Mouse (Mus musculus) lung, postnatal 25 days (tissue): ENCODE data around the gene Rexo2.
"Not testable (repeated sequence)": the region's sequence is repeated elsewhere in the genome, so short reads cannot be mapped to it uniquely, and the experiment has no call there.

Source experiments
- DNase-seq: peaks from one replicate; pipeline ENCODE4 v3.0.0; 2022; ENCODE audit warnings: low spot score

Gene Rexo2

GRCm38 (mm10) chr9:48472441-48473025 lies 7.9 kb downstream of the Rexo2 start:
- peak; percentile 10 for DNase-seq

DNA sequence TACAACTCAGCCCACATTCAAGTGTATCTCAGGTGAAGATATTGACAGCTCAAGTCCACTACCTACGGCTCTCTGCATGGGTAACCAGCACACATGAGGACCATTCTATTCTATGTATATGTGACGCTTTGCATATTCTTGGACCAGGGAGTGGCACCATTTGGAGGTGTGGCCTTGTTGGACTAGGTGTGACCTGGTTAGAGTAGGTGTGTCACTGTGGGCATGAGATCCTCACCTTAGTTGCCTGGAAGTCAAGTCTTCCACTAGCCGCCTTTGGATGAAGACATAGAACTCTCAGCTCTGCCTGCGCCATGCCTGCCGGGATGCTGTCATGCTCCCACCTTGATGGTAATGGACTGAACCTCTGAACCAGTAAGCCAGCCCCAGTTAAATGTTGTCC lies 13.0 kb downstream of the Rexo2 start:
- DNase-seq, result not testable (repeated sequence)

DNA sequence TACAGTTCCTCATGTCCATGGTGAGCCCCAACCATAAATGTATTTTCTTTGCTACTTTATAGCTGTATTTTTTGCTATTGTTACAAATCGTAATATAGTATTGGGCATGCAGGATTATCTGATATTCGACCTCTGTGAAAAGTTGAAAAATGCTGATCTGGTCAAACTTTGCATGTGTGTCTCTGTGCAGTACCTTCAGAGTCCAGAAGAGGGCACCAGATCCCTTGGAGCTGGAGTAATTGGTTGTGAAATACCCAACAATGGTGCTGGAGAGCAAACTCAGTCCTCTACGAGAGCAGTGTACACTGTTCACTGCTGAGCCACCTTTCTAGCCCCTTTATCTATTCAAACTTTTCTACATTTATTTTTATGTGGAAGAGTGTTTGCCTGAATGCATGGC lies 13.6 kb downstream of the Rexo2 start:
- peak; percentile 73 for DNase-seq

DNA sequence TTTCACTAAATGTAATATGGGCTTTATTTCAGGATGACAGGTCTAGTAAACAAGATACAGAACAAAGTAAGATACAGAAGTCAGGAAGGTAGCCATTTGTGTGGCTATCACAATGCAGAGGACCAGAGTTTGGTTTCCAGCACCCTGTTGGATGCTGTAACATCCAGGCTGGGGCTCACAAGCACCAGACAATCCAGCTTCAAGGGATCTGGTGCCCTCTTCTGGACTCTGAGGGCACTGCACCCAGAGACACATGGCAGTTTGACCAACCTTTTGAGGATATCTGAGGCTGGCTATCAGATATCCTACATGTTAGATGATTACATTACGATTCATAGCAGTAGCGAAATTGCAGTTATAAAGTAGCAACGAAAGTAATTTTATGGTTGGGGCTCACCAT lies 14.8 kb downstream of the Rexo2 start:
- DNase-seq, result no peak

- DNase-seq, result no peak
Observed at GRCm38 (mm10) chr9:48461545-48461944, 18.9 kb downstream of the Rexo2 start.

GRCm38 (mm10) chr9:48460720-48461119 lies 19.7 kb downstream of the Rexo2 start:
- no peak for DNase-seq

- DNase-seq, result no peak
Observed at GRCm38 (mm10) chr9:48459391-48459790, 21.0 kb downstream of the Rexo2 start.

- no peak for DNase-seq
Observed at GRCm38 (mm10) chr9:48458879-48459278, 21.5 kb downstream of the Rexo2 start.

DNA sequence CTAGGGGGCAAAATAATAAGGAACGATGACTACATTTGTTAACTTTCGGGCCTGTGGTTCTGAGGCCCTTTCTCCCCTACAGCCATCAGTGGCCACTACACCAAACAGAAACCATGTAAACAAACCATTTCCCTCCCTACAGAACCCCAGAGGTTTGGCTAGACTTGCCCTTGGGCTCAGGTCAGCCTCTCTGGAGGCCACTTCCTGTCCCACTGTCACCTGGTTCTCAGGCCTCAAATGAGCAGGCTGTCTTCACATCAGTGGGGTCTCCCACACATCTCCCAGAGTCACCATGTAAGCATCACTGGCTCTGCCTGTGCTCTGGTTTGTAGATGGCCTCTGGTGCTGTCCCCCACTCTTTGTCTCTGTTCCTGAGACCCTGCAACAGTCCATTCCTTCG lies 24.5 kb downstream of the Rexo2 start:
- no peak for DNase-seq

- DNase-seq, result no peak
Observed at GRCm38 (mm10) chr9:48450066-48450465, 30.4 kb downstream of the Rexo2 start.

DNA sequence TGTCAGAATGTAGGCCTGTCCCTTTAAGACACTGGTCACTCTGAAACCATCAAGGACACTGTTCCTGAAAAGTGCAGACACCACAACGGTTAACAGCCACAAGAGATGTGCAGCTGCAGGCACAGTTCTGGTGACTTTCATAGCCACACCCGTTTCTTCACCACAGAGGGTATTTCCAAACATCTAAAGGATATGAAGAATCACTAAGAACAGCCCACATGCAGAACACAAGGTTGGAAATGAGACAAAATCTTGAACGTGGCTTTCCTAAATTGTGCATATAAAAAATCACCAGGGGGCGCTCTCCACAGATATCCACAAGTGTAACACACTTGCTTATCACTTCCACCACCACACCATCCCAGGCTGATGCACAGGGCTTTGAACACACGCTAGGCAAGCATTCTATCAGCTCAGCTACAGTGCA lies 32.6 kb downstream of the Rexo2 start:
- DNase-seq, result peak; percentile 26

GRCm38 (mm10) chr9:48444821-48445220 lies 35.6 kb downstream of the Rexo2 start:
- DNase-seq, result no peak

- DNase-seq, result no peak
Observed at GRCm38 (mm10) chr9:48443873-48444272, 36.5 kb downstream of the Rexo2 start.

DNA sequence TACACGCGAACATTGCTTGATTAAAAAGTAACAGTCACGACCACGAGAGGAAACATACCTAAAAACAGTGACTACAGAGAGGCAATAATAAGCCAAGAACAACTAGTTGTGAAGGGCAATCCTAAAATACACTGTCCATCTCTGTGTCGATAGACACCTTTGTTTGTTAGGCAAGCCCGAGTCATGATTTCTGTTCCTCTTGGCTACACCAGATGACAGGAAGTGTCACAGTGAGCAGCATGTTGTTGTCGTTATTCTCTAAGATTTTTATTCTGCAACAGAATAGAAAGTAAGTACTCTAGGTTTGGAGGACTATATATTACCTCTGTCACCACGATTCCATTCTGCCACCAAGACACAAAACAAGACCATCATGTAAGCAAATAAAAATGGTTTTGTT lies 48.0 kb downstream of the Rexo2 start:
- no peak for DNase-seq

DNA sequence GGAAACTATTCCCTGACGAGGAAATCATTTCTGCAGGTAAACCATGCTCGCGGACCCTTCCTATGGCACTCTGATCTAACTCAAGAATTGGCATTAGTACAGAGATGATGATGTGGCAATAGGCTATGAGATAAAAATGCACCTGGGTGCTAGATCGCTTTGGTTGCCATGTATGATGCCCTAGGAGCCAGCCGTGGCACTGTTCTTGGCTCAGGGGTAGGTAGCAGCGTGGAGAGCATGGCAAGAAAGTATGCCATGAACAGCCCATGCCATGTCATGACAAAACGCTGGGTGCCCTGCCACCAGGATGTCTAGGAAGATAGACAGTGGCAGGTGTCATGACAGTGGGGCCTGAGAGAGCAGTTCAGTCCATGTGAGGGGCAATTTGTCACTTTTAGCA lies 53.2 kb downstream of the Rexo2 start:
- DNase-seq, result no peak

DNA sequence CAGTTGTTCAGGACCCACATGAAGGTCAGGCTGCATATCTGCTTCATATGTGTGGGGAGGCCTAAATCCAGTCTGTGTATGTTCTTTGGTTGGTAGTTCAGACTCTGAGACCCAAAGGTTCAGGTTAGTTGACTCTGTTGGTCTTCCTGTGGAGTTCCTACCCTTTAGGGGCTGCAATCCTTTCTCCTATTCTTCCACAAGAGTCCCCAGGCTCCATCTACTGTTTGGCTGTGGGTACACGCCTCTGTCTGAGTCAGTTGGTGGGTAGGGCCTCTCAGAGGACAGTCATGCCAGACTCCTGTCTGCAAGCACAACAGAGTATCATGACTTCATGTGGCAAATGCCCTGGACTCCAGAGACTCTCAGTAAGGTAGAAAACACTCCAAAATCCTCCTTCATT lies 57.2 kb downstream of the Rexo2 start:
- DNase-seq, result no peak

GRCm38 (mm10) chr9:48422382-48422781 lies 58.0 kb downstream of the Rexo2 start:
- no peak for DNase-seq

DNA sequence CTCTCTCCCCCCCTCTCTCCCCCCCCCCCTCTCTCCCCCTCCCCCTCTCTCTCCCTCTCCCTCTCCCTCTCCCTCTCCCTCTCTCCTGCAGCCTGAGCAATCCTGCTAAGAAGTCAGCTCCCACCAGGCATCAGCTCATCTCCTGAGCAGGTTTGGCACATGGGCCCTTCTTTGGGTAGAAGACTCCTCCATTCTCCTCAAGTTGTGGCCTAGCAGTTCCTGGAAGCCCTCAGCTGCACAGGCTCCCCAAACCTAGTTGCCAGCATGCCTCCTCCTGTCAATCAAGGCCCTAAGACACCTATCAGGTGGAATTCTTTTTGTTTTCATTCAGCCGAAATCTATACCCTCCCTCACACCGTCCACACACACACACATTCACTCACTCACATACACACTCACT lies 58.9 kb downstream of the Rexo2 start:
- no peak for DNase-seq

- DNase-seq, result no peak
Observed at GRCm38 (mm10) chr9:48421029-48421428, 59.4 kb downstream of the Rexo2 start.

GRCm38 (mm10) chr9:48420437-48420836 lies 60.0 kb downstream of the Rexo2 start:
- DNase-seq, result no peak

DNA sequence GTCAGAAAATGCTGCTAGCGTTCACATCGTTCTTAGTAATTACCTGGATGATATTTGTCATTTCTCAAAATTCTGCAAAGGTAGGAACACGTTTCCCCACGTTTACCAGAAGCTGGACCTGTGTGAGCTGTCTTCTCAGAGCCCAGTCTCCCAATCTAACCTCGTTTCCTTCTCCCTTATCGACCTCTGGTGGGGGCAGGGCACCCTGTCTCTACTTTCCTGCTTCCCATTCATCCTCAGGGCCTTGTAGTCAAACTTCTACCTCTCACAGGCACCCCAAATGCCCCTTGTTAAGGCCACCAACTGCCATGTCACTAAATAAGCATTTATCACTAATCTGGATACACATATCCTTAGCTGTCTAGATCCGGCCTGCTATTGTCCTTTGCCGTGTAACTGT lies 61.6 kb downstream of the Rexo2 start:
- DNase-seq, result no peak
